Mouse (Mus musculus) bone marrow macrophage, adult 2 months (primary cell): ENCODE results near the gene Suv39h1. TPM values are rescaled to one million over a fixed set of nuclear protein-coding genes. Genes with fewer than 3 reads are reported as not detected.

ENCODE experiments used
- H3K27ac ChIP-seq: 2 replicates; pipeline ENCODE4 v1.5.1; 2012; ENCODE audit warnings: low read depth, low read length; ENCODE audit not compliant: insufficient read depth
- H3K4me1 ChIP-seq: 2 replicates; pipeline ENCODE4 v1.6.1; 2012; ENCODE audit warnings: low read length; ENCODE audit not compliant: control insufficient read depth, insufficient read depth
- H3K4me3 ChIP-seq: 2 replicates; pipeline ENCODE4 v1.5.1; 2012; ENCODE audit warnings: mild to moderate bottlenecking, low read length, moderate library complexity; ENCODE audit not compliant: insufficient read depth
- CTCF ChIP-seq: IDR thresholded peaks from 2 replicates; pipeline ENCODE4 v1.5.1; 2012; ENCODE audit warnings: low read depth, mild to moderate bottlenecking, low read length, moderate library complexity
- POLR2A ChIP-seq: IDR thresholded peaks from 2 replicates; pipeline ENCODE4 v1.6.1; 2012; ENCODE audit warnings: mild to moderate bottlenecking, low read depth, low read length, borderline replicate concordance
- polyA plus RNA-seq: library from polyadenylated mRNA; stranded (reverse); fragments of >200 nt; gene quantifications from 2 replicates; pipeline ENCODE4 v1.2.4, GENCODE M21; 2012; ENCODE audit not compliant: missing spikeins, insufficient read depth, insufficient read length

Gene Suv39h1
- 23.6 and 27.3 TPM in 2 replicates for polyA plus RNA-seq

- peak within 1 kb of the TSS; percentile 71 for H3K27ac ChIP-seq
- TF ChIP-seq CTCF (no peak), POLR2A (no peak)
- peak within 1 kb of the TSS; percentile 66 for H3K4me3 ChIP-seq
- H3K4me1 ChIP-seq, result peaks cover 8% of the 10 kb centered on the region; the same call in 1 of the 2 replicates
These were observed at the start of gene Suv39h1 for GRCm38 (mm10) chrX:8074430-8075014. Suv39h1 (minus strand) TSS chrX:8074760.

GRCm38 (mm10) chrX:8123821-8124470 is 49.4 kb upstream of the Suv39h1 start:
- Histone ChIP-seq H3K4me3 (no peak overlapping the region), H3K27ac (no peak overlapping the region), H3K4me1 (no peaks in the 10 kb centered on the region)
- no peak for TF ChIP-seq CTCF
- no peak for TF ChIP-seq POLR2A

- H3K4me1 ChIP-seq, result no peaks in the 10 kb centered on the region
- no peak overlapping the region for H3K4me3 ChIP-seq
- no peak for TF ChIP-seq CTCF
- no peak for TF ChIP-seq POLR2A
- H3K27ac ChIP-seq, result no peak overlapping the region
These were observed 42.7 kb upstream of the Suv39h1 start for GRCm38 (mm10) chrX:8117264-8117663.

GRCm38 (mm10) chrX:8115275-8115674 is 40.7 kb upstream of the Suv39h1 start:
- Histone ChIP-seq H3K4me1 (no peaks in the 10 kb centered on the region), H3K27ac (no peak overlapping the region), H3K4me3 (no peak overlapping the region)
- TF ChIP-seq POLR2A (no peak), CTCF (no peak)

DNA sequence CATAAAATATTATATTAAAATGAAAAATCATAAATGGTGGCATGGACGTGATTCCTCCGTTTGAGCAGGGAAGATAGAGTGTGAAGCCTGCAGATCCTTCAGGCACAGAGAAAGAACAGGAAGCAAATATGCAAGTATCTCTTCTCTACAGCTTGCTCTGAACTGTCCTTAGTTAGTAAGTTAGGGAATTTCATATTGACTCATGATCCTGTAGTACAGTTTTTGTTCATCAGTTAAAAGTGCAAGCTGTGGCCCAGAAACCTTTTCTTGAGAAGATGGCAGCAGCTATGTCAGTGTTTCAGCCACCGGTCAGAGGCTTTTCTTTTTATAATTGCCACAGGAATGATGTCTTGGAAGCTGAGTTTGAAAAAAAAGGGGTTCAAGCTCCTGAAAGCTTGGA is 30.5 kb upstream of the Suv39h1 start:
- Histone ChIP-seq H3K27ac (no peak overlapping the region), H3K4me3 (no peak overlapping the region), H3K4me1 (peaks cover 2% of the 10 kb centered on the region; the same call in 1 of the 2 replicates)
- TF ChIP-seq CTCF (no peak), POLR2A (no peak)

DNA sequence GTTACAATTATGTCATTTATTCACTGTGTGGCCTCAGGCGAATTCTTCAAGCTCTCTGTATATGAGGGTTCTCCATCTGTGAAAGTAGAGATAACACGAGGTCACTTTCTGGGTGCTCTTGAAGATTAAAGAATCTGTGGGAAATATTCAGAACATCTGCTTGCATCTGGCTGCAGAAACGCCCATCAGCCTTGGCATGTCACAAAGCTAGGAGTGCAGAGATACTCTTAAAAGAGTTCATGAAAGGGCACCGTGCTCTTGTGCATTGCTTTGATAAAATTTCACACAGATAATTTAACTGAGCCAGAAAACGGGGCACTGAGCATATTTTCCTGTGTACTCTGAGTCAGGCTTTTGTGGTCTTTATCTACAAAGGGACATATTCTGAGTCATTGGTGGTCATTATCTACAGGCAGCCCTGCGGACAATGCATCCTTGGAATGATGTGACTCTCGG is 27.7 kb upstream of the Suv39h1 start:
- TF ChIP-seq CTCF (no peak), POLR2A (no peak)
- Histone ChIP-seq H3K27ac (no peak overlapping the region), H3K4me1 (peaks cover 7% of the 10 kb centered on the region; the same call in 1 of the 2 replicates), H3K4me3 (no peak overlapping the region)

DNA sequence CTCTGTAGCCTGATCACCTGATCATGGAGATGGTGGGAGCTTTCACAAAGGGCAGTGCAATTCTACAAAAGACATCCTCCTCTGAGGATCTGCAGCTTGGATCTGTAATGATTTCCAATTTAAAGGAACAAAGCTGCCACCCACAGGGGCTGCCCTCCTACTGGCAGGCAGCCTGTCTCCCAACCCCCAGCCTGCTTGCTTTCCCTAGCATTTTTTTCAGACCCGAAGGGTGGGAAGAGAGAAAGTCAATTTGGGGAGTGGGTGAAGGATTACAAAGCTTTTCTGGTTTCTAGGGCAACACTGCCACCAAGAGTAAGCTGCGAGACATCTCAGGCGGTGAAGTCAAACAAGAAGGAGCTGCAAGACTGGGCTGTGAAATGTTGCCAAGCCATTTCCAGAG is 26.5 kb upstream of the Suv39h1 start:
- TF ChIP-seq POLR2A, result no peak
- no peak for TF ChIP-seq CTCF
- Histone ChIP-seq H3K4me3 (no peak overlapping the region), H3K27ac (no peak overlapping the region), H3K4me1 (peaks cover 7% of the 10 kb centered on the region; the same call in 1 of the 2 replicates)

GRCm38 (mm10) chrX:8099435-8099834 is 24.9 kb upstream of the Suv39h1 start:
- TF ChIP-seq CTCF, result no peak
- Histone ChIP-seq H3K27ac (peak overlapping the region; percentile 63), H3K4me3 (no peak overlapping the region), H3K4me1 (peaks cover 7% of the 10 kb centered on the region; the same call in 1 of the 2 replicates)

DNA sequence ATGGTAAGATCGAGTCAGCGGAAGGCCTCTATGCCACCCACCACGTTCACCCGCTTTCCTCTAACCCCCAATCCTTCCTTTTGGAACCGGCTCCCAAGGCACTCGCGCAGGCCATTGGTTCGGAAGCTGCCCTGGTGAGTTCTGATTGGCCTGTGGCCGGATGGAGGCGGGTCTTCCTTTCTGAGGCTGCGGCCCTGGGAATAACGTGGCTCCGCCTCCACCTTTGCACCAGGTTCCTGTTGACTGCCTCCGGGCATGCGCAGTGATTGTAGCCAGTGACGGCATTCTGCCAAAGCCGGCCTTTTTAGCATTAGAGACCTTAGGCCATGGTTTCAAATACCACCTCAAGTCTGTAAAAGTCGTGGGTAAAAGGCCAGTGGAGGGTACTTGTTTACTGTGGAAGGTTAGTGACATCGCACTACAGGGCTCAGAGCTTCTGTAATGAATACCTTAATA is 22.3 kb upstream of the Suv39h1 start:
- Histone ChIP-seq H3K4me1 (peaks cover 7% of the 10 kb centered on the region; the same call in 1 of the 2 replicates), H3K27ac (peak overlapping the region; percentile 65), H3K4me3 (peak overlapping the region; percentile 51)
- TF ChIP-seq CTCF, result no peak
- TF ChIP-seq POLR2A, result no peak

GRCm38 (mm10) chrX:8096068-8096786 is 21.7 kb upstream of the Suv39h1 start:
- peak overlapping the region; percentile 39 for H3K4me3 ChIP-seq
- H3K4me1 ChIP-seq, result peaks cover 11% of the 10 kb centered on the region; the same call in 1 of the 2 replicates
- H3K27ac ChIP-seq, result peak overlapping the region; percentile 65
